Mouse (Mus musculus) intestine, embryonic 16.5 days (tissue): ENCODE data around the gene H13. TPM values are rescaled to one million over a fixed set of nuclear protein-coding genes. Genes with fewer than 3 reads are reported as not detected.

Source experiments
- ATAC-seq: fragments of 200-750 bp; cut with Nextera tagmentation; 2 replicates; pipeline ENCODE4 v1.8.0; 2017; ENCODE audit warnings: moderate TSS enrichment, moderate library complexity
- H3K27ac ChIP-seq: fragments of 300-500 bp; sonication (generic); 2 replicates; pipeline ENCODE4 v1.5.1; 2014; ENCODE audit warnings: mild to moderate bottlenecking, low read length
- H3K27me3 ChIP-seq: fragments of 300-500 bp; sonication (generic); replicated peaks from 2 replicates; pipeline ENCODE4 v1.6.1; 2014; ENCODE audit warnings: low read length, control low read depth, mixed read lengths; ENCODE audit not compliant: control insufficient read depth, insufficient read depth
- H3K36me3 ChIP-seq: fragments of 300-500 bp; sonication (generic); 2 replicates; pipeline ENCODE4 v1.6.1; 2014; ENCODE audit warnings: low read length, control low read depth; ENCODE audit not compliant: control insufficient read depth, insufficient read depth
- H3K4me1 ChIP-seq: fragments of 300-500 bp; sonication (generic); 2 replicates; pipeline ENCODE4 v1.6.1; 2014; ENCODE audit warnings: low read length, control low read depth, mixed read lengths; ENCODE audit not compliant: control insufficient read depth, insufficient read depth
- H3K4me2 ChIP-seq: fragments of 300-500 bp; sonication (generic); 2 replicates; pipeline ENCODE4 v1.6.1; 2014; ENCODE audit warnings: low read depth, low read length, control low read depth
- H3K4me3 ChIP-seq: fragments of 300-500 bp; sonication (generic); 2 replicates; pipeline ENCODE4 v1.5.1; 2014; ENCODE audit warnings: mild to moderate bottlenecking, low read length
- H3K9ac ChIP-seq: fragments of 300-500 bp; sonication (generic); 2 replicates; pipeline ENCODE4 v1.6.1; 2014; ENCODE audit warnings: low read depth, low read length
- H3K9me3 ChIP-seq: fragments of 300-500 bp; sonication (generic); 2 replicates; pipeline ENCODE4 v1.6.1; 2016; ENCODE audit warnings: low read length, control low read depth; ENCODE audit not compliant: control insufficient read depth
- WGBS: fragments of 180-500 bp; shearing (Covaris S2); extraction: QIAGEN DNeasy Blood & Tissue Kit; methylation state at CpG from one replicate; pipeline ENCODE4 v1.1.7; 2014; 5-methylcytosine and 5-hydroxymethylcytosine counted together
- polyA plus RNA-seq: library from polyadenylated mRNA; unstranded; fragments of >200 nt; fragmentation: Nextera tagmentation; extraction: Ambion mirVana; gene quantifications from 2 replicates; pipeline ENCODE4 v1.2.1, GENCODE M21; 2015

The H13 gene
- polyA plus RNA-seq, 1 experiment from 2014 or later: 116 TPM

DNA sequence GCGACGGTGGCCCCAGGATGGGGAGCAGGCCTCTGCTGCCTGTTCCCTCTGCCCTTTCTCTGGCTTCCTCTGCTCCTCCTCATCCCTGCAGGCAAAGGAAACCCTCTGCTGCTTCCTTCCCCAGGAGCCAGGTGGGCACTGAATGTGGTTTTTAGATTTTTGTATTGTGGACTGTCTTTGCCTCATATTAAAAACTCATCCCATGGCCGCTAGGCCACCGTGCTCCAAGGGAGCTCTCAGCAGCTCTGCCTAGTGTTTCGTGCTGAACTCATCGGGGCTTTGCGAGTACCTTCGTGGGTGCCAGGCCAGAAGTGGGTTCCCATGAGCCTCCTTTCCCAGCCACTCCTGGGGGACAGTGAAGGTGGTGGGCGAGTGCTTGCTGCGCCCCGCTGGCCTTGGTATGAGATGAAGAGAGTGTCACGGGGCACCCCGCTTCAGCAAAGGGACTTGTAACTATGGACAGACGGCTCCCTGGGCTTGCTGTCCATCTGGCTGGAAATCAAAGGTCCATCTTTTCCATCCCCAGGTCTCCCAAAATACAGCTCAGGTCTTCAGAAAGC is 35.6 kb downstream of the H13 start:
- Histone ChIP-seq H3K9me3 (peaks cover 2% of the 10 kb centered on the region; the same call in 1 of the 2 replicates), H3K27me3 (no peaks in the 10 kb centered on the region), H3K4me2 (no peak overlapping the region), H3K27ac (no peak overlapping the region), H3K4me1 (peaks cover 29% of the 10 kb centered on the region), H3K4me3 (no peak overlapping the region), H3K9ac (no peak overlapping the region), H3K36me3 (peaks cover 33% of the 10 kb centered on the region)
- no peak for ATAC-seq
- WGBS: 93% methylated on average over 14 of the region's 14 CpGs

DNA sequence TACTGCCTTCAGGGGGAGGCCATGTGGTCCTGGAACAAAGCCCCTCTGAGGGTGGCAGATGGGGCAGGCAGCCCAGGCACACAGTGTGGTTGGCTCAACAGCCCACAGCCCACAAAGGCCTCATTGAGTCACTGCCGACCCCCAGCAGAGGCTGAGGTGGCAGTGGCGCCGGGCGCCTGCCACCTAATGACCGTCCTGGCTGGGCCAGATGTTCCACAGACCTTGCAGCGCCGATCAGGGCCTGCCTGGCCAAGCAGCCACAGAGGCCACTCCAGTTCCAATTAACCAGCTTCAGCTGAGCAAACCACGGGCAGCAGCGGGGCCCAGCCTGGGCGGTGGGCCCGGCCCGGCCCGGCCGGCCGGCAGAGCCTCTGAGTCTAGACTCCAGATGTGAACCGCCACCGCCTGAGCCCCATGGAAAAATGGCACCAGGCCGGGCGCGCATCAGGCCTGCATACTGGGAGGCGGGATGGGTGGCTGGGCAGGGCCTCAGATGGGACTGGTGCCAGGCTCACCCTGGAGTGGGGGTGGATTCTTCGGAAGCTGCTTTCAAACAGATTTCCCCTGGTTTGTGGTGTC is 36.8 kb downstream of the H13 start:
- 0 out of 2 replicates have a peak, but pooled peaks have one; percentile 3 for ATAC-seq
- Histone ChIP-seq H3K27ac (peak overlapping the region; percentile 88), H3K27me3 (no peaks in the 10 kb centered on the region), H3K9me3 (peaks cover under 1% of the 10 kb centered on the region; the same call in 1 of the 2 replicates), H3K4me1 (peaks cover 29% of the 10 kb centered on the region), H3K4me3 (no peak overlapping the region), H3K9ac (peak overlapping the region; percentile 42; the same call in 1 of the 2 replicates), H3K4me2 (no peak overlapping the region), H3K36me3 (peaks cover 21% of the 10 kb centered on the region)
- 57% methylated on average over 22 of the region's 22 CpGs for WGBS

DNA sequence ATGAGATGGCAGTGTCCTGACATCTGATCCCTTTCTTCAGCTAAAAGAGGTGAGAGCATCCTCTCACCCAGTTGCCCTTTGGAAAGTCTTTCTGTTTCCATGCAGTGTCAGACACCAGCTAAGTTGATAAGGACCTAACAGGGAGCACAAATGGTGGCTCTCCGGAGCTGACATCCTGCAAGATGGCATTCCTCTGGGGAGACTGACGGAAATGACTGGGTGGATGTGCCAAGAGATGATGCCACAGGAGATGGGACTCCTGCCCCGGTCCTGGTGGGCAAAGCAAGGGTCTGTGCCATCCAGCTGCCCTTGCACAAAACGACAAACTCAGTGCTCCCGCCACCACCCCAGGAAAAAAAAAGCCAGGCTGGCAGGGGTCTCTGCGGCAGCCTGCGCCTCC is 37.9 kb downstream of the H13 start:
- 0 out of 2 replicates have a peak, but pooled peaks cover 10% of the 10 kb centered on the region for H3K36me3 ChIP-seq
- peaks cover 29% of the 10 kb centered on the region for H3K4me1 ChIP-seq
- WGBS: 24% methylated on average over 7 of the region's 7 CpGs
- H3K4me3 ChIP-seq: peak overlapping the region; percentile 46
- peak overlapping the region; percentile 71 for H3K9ac ChIP-seq
- H3K27me3 ChIP-seq: no peaks in the 10 kb centered on the region
- H3K4me2 ChIP-seq: peak overlapping the region; percentile 66
- H3K9me3 ChIP-seq: no peaks in the 10 kb centered on the region
- H3K27ac ChIP-seq: peak overlapping the region; percentile 88
- ATAC-seq: peak; percentile 17

DNA sequence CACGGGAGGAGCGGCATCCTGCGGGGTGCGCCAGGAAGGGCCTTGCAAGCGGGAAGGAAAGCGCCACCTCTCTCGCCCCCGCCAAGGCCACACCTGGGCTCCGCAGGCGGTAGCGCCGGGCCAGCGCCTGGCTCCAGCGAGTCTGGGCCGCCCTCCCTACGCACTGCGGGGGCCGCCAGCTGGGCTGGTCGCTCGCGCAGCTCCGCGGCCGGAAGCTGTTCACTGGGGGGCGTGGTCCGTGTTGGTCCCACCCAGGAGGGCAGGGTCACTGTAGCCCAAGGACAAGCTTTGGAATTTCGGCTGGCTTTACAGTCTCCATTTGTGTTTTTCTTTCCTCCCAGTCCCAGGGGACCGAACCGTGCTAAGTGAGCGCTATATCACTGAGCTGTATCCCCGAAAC is 38.4 kb downstream of the H13 start:
- peak overlapping the region; percentile 88 for H3K27ac ChIP-seq
- peak overlapping the region; percentile 66 for H3K4me2 ChIP-seq
- peak overlapping the region; percentile 71 for H3K9ac ChIP-seq
- no peaks in the 10 kb centered on the region for H3K27me3 ChIP-seq
- peak overlapping the region; percentile 46 for H3K4me3 ChIP-seq
- peak; percentile 96 for ATAC-seq
- H3K9me3 ChIP-seq: no peaks in the 10 kb centered on the region
- WGBS: 6% methylated on average over 31 of the region's 31 CpGs
- H3K4me1 ChIP-seq: peaks cover 29% of the 10 kb centered on the region
- H3K36me3 ChIP-seq: 0 out of 2 replicates have a peak, but pooled peaks cover 8% of the 10 kb centered on the region

DNA sequence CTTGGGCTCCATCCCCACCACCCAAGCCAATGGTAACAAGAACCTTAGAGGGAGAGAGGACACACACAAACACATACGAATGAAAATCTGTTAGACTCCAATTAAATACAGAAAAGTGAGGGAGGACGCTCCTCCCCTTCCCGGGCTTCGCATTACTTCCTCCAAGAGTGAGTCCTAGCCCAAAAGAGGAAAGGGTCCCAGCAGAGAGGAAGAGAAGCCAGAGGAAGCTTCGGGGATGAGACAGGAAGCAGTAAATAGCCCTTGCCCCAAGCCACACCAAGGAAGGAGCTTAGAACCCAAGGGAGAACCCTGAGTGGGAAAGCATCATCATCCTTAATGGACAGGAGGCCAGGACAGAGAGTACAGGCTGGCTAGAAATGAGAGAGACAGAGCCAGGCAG is 39.8 kb downstream of the H13 start:
- WGBS: 90% methylated on average over 5 of the region's 5 CpGs
- H3K36me3 ChIP-seq: 0 out of 2 replicates have a peak, but pooled peaks cover 8% of the 10 kb centered on the region

DNA sequence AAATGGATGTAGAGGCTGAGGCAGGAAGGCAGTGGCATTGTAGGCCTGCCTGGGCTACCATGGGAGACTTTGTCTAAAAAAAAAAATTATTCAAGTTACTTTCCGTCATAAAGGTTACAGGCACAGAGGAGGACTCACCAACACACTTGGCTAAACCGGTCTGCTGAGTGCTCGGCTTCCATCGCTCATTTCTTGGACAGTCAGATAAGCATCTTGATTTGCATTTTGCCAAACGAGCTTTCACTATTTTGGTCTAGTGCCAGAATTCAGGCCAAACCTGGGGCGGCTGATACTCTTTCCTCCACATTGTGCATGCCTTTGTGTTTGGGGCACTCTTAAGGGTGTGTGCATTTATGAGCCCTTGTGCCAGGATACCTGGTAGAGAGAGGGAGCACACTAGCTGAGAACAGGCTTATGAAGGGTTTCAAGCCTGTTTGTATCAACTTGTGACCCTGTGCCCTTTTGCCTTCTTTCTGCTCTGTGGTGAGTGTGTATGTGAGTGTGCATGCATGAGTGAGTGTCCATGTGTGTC is 47.0 kb downstream of the H13 start:
- Histone ChIP-seq H3K4me1 (peaks cover 4% of the 10 kb centered on the region; the same call in 1 of the 2 replicates), H3K9ac (no peak overlapping the region), H3K27me3 (no peaks in the 10 kb centered on the region), H3K9me3 (no peaks in the 10 kb centered on the region), H3K27ac (no peak overlapping the region), H3K4me3 (no peak overlapping the region), H3K4me2 (no peak overlapping the region), H3K36me3 (no peaks in the 10 kb centered on the region)
- no peak for ATAC-seq
- WGBS: 59% methylated on average over 6 of the region's 6 CpGs

More for the DNA sequence above, 39.8 kb downstream of the H13 start:
- no peak for ATAC-seq
- Histone ChIP-seq H3K9ac (no peak overlapping the region), H3K27ac (no peak overlapping the region), H3K9me3 (no peaks in the 10 kb centered on the region), H3K27me3 (no peaks in the 10 kb centered on the region), H3K4me1 (peaks cover 29% of the 10 kb centered on the region), H3K4me3 (no peak overlapping the region), H3K4me2 (no peak overlapping the region)

DNA sequence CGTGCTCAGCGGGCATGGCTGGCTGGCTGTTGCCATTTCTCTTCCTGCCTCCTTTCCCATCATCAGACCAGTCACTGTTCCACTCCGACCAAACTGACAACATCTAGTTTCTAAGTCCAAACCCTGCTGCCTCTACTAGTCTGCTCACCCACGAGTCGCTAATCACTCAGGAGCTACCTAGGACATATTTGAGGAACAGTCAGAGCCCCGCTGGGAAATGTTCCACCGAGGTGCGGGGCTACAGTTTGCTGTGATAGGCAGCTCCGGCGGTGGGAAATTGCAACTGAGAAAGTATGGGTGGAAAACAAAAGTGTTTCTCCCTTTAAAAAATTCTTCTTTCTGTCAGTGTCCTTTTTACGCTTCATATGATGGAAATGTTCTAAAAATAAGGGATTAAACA is 48.4 kb downstream of the H13 start:
- 62% methylated on average over 11 of the region's 11 CpGs for WGBS
- Histone ChIP-seq H3K9ac (no peak overlapping the region), H3K27ac (no peak overlapping the region), H3K9me3 (no peaks in the 10 kb centered on the region), H3K36me3 (no peaks in the 10 kb centered on the region), H3K4me2 (no peak overlapping the region), H3K4me1 (peaks cover 4% of the 10 kb centered on the region; the same call in 1 of the 2 replicates), H3K27me3 (no peaks in the 10 kb centered on the region), H3K4me3 (no peak overlapping the region)
- ATAC-seq: no peak

DNA sequence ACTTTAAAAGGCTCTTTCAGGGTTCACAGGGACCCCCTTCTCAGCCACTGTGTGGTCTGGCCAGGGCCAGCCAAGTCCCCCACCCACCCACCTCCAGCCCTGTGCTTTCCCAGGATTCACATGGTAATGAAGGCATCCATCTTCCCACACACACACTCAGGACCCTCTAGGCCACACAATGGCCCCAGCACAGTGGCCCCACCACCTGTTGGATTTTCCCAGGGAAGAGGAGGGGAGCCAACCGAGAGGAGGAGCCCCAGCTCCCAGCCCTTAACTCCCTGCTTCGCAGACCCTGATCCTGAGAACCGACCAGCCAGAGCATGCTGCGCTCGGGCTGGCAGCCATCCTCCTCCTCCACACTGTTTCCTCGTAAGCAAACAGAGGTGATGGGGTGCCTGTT is 48.8 kb downstream of the H13 start:
- Histone ChIP-seq H3K36me3 (no peaks in the 10 kb centered on the region), H3K9me3 (no peaks in the 10 kb centered on the region), H3K27me3 (no peaks in the 10 kb centered on the region), H3K4me2 (no peak overlapping the region), H3K4me3 (no peak overlapping the region), H3K27ac (no peak overlapping the region), H3K4me1 (peaks cover 4% of the 10 kb centered on the region; the same call in 1 of the 2 replicates), H3K9ac (no peak overlapping the region)
- 0 out of 2 replicates have a peak, but pooled peaks have one; percentile 14 for ATAC-seq
- WGBS: 33% methylated on average over 6 of the region's 6 CpGs

DNA sequence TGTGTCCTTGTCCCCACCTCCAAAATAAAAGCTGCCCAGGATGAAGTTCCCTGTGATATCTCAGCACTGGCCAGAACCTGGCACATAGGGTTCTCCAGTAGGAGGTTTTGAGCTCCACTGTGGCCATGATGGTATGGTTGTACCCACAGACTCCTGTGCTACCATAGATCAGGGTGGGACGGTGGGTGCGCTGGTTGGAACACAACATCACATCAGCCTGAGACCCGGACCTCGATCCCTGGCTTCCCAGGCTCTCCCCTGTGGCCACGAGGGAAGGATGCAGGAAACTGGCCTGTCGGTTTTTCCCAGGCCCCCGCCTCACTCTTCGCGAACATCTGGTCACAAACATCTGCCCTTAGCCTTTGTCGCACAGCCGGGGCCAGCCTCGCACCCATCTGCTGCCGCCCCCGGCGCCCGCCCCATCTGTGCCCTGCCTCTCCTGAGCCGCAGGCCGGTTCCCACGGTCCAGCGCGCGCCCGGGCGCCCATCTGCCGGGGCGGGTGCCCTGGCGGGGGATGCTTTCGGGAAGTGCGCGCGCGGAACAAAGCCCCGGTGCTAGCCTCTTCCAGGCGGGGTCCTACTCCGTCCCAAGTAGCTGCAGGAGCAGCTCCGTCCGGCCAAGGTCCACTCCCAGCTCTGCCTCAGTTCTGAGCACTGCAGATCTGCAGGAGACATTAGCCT is 54.5 kb downstream of the H13 start:
- Histone ChIP-seq H3K27ac (no peak overlapping the region; the same call in 1 of the 2 replicates), H3K36me3 (no peaks in the 10 kb centered on the region), H3K27me3 (no peaks in the 10 kb centered on the region), H3K4me3 (peak overlapping the region; percentile 40), H3K4me2 (peak overlapping the region; percentile 73), H3K4me1 (peaks cover 39% of the 10 kb centered on the region), H3K9me3 (no peaks in the 10 kb centered on the region), H3K9ac (peak overlapping the region; percentile 72)
- WGBS: 4% methylated on average over 37 of the region's 37 CpGs
- peak; percentile 41 for ATAC-seq
